ENCODE assay signal across 23 mouse cellular contexts in genomic region chr10:128042466-128042865, GRCm38 (mm10). TPM values are rescaled to one million over a fixed set of nuclear protein-coding genes. Genes with fewer than 3 reads are reported as not detected.
DNase-seq lines count a peak whose midpoint lies in the region; ATAC-seq lines count a peak whose summit lies in the region.
"Had no signal": no experiment of that assay in that cellular context is flagged by ENCODE, and none has a peak within 500 bp of the region (broad histone marks: within the 10 kb centered on the region; RNA-seq: fewer than 3 reads in every experiment).

No protein-coding gene starts in this region.

- WGBS in heart, embryonic 13.5 days, result 84% methylated on average over 3 of the region's 3 CpGs
- WGBS in liver, embryonic 13.5 days (ENCODE audit: insufficient replicate concordance), result 74% methylated on average over 3 of the region's 3 CpGs

- no peak overlapping the region for H3K4me2 ChIP-seq in heart, embryonic 13.5 days
- H3K4me2 ChIP-seq in liver, embryonic 13.5 days, result no peak overlapping the region
- H3K4me2 ChIP-seq: embryonic facial prominence, embryonic 12.5 days; forebrain, embryonic 12.5 days; heart, embryonic 15.5 days; hindbrain, embryonic 14.5 days; intestine, embryonic 15.5 days had no signal

- H3K9me3 ChIP-seq in heart, embryonic 13.5 days, result no peaks in the 10 kb centered on the region
- no peaks in the 10 kb centered on the region for H3K9me3 ChIP-seq in liver, embryonic 13.5 days (replicated peaks)
- H3K9me3 ChIP-seq: embryonic facial prominence, embryonic 12.5 days; forebrain, embryonic 12.5 days; heart, embryonic 15.5 days; hindbrain, embryonic 10.5 days; intestine, embryonic 15.5 days had no signal

- peak overlapping the region; percentile 73; the same call in 1 of the 2 replicates for H3K27ac ChIP-seq in heart, embryonic 13.5 days (replicated peaks)
- no peak overlapping the region for H3K27ac ChIP-seq in liver, embryonic 13.5 days
- H3K27ac ChIP-seq: forebrain, embryonic 12.5 days; hindbrain, embryonic 10.5 days; hindbrain, embryonic 14.5 days; intestine, embryonic 15.5 days had no signal

- H3K27me3 ChIP-seq in heart, embryonic 13.5 days (replicated peaks), result no peaks in the 10 kb centered on the region
- H3K27me3 ChIP-seq in liver, embryonic 13.5 days, result no peaks in the 10 kb centered on the region
- H3K27me3 ChIP-seq: embryonic facial prominence, embryonic 12.5 days; forebrain, embryonic 12.5 days; heart, embryonic 15.5 days; intestine, embryonic 15.5 days had no signal

- H3K9ac ChIP-seq in heart, embryonic 13.5 days, result peak overlapping the region; percentile 68
- peak overlapping the region; percentile 36 for H3K9ac ChIP-seq in liver, embryonic 13.5 days
- H3K9ac ChIP-seq: embryonic facial prominence, embryonic 12.5 days; forebrain, embryonic 12.5 days; heart, embryonic 15.5 days; hindbrain, embryonic 14.5 days; intestine, embryonic 15.5 days had no signal

- peaks cover 97% of the 10 kb centered on the region for H3K36me3 ChIP-seq in heart, embryonic 13.5 days
- peaks cover 96% of the 10 kb centered on the region for H3K36me3 ChIP-seq in liver, embryonic 13.5 days

- H3K4me3 ChIP-seq in heart, embryonic 13.5 days, result no peak overlapping the region
- H3K4me3 ChIP-seq in liver, embryonic 13.5 days (replicated peaks), result no peak overlapping the region
- H3K4me3 ChIP-seq: embryonic facial prominence, embryonic 12.5 days; forebrain, embryonic 12.5 days; heart, embryonic 15.5 days; hindbrain, embryonic 10.5 days; intestine, embryonic 15.5 days had no signal

- peak; percentile 63 for DNase-seq in heart, adult 11 months
- DNase-seq in heart, adult 18-20 months, result no peak
- DNase-seq in heart, postnatal 14 days, result no peak
- DNase-seq in liver, embryonic 13.5 days, result no peak
- DNase-seq in liver, result no peak
- DNase-seq in cerebellum, adult 11 months, result no peak
- DNase-seq: adrenal gland, adult 8-10 months; adrenal gland, postnatal 36 days; cerebellum, adult 8-10 months; cerebellum, postnatal 14 days; embryo, embryonic 11 days; gastrocnemius, postnatal 10 days; kidney, adult 18-20 months had no signal

- no peak for ATAC-seq in heart, embryonic 13.5 days (ENCODE audit: extremely low read depth, insufficient number of reproducible peaks, low FRiP score, low TSS enrichment)
- no peak for ATAC-seq in liver, embryonic 13.5 days (ENCODE audit: low read depth)
- ATAC-seq: forebrain, embryonic 16.5 days; intestine, embryonic 15.5 days had no signal

- intact Hi-C loops in heart, postnatal 14 days (cut with DNase I), result no loop called here

- peaks cover 80% of the 10 kb centered on the region for H3K4me1 ChIP-seq in heart, embryonic 13.5 days
- H3K4me1 ChIP-seq in liver, embryonic 13.5 days (replicated peaks), result peaks cover 77% of the 10 kb centered on the region

RNA-seq across cellular contexts. Expression of gene Naca, which starts 7.1 kb away (rescaled TPM):
- total RNA-seq in heart, adult 18-20 months (2021), result 100 to 1,000 TPM; 462 to 532 TPM
- polyA plus RNA-seq in heart, embryonic 13.5 days (2015; fragmentation: Nextera tagmentation; extraction: Ambion mirVana), result 540 TPM in 2 replicates
- 100 to 1,000 TPM; 510 TPM for total RNA-seq in heart, postnatal 14 days (2021)
- 599 and 646 TPM in 2 replicates for polyA plus RNA-seq in liver, embryonic 13.5 days (2015; fragmentation: Nextera tagmentation; extraction: Ambion mirVana)

RNA-seq across cellular contexts. Expression of gene Ptges3, which starts 16.3 kb away (rescaled TPM):
- total RNA-seq in heart, adult 18-20 months (2021), result 100 to 1,000 TPM; 104 to 110 TPM
- polyA plus RNA-seq in heart, embryonic 13.5 days (2015; fragmentation: Nextera tagmentation; extraction: Ambion mirVana), result 301 and 338 TPM in 2 replicates
- total RNA-seq in heart, postnatal 14 days (2021), result 10 to 100 TPM; 71.7 to 80.0 TPM
- polyA plus RNA-seq in liver, embryonic 13.5 days (2015; fragmentation: Nextera tagmentation; extraction: Ambion mirVana), result 380 and 439 TPM in 2 replicates

RNA-seq across cellular contexts. Expression of gene Prim1, which starts 27.5 kb away (rescaled TPM):
- total RNA-seq in heart, adult 18-20 months (2021), result 1 to 10 TPM; 1.5 to 2.2 TPM
- polyA plus RNA-seq in heart, embryonic 13.5 days (2015; fragmentation: Nextera tagmentation; extraction: Ambion mirVana), result 50.5 and 53.2 TPM in 2 replicates
- total RNA-seq in heart, postnatal 14 days (2021), result 1 to 10 TPM; 2.6 to 4.5 TPM
- polyA plus RNA-seq in liver, embryonic 13.5 days (2015; fragmentation: Nextera tagmentation; extraction: Ambion mirVana), result 87.0 and 99.1 TPM in 2 replicates

RNA-seq across cellular contexts. Expression of gene Hsd17b6, which starts 35.1 kb away (rescaled TPM):
- not detected for total RNA-seq in heart, adult 18-20 months (2021)
- polyA plus RNA-seq in heart, embryonic 13.5 days (2015; fragmentation: Nextera tagmentation; extraction: Ambion mirVana), result not detected in 2 replicates
- not detected for total RNA-seq in heart, postnatal 14 days (2021)
- not detected in 2 replicates for polyA plus RNA-seq in liver, embryonic 13.5 days (2015; fragmentation: Nextera tagmentation; extraction: Ambion mirVana)
- total RNA-seq: common myeloid progenitor, adult 5-6 weeks; gastrocnemius, postnatal 10 days had no signal
- polyA plus RNA-seq: C2C12; embryonic facial prominence, embryonic 12.5 days; forebrain, embryonic 12.5 days; forebrain, embryonic 16.5 days; heart, embryonic 15.5 days; hindbrain, embryonic 10.5 days; hindbrain, embryonic 14.5 days had no signal

RNA-seq across cellular contexts. Expression of gene Atp5b, which starts 40.6 kb away (rescaled TPM):
- total RNA-seq in heart, adult 18-20 months (2021), result 1,000 to 10,000 TPM; 8,639 to 9,190 TPM
- polyA plus RNA-seq in heart, embryonic 13.5 days (2015; fragmentation: Nextera tagmentation; extraction: Ambion mirVana), result 4,907 and 5,417 TPM in 2 replicates
- total RNA-seq in heart, postnatal 14 days (2021), result 1,000 to 10,000 TPM; 8,344 to 8,412 TPM
- polyA plus RNA-seq in liver, embryonic 13.5 days (2015; fragmentation: Nextera tagmentation; extraction: Ambion mirVana), result 2,036 and 2,215 TPM in 2 replicates
